Mouse (Mus musculus) liver, embryonic 11.5 days (tissue): Measurements from ENCODE around the gene Prpf6. TPM values are rescaled to one million over a fixed set of nuclear protein-coding genes. Genes with fewer than 3 reads are reported as not detected.

Source experiments
- ATAC-seq: fragments of 200-750 bp; cut with Nextera tagmentation; replicated peaks from 2 replicates; pipeline ENCODE4 v1.8.0; 2017; ENCODE audit warnings: moderate number of reproducible peaks, mild to moderate bottlenecking, moderate TSS enrichment, moderate library complexity; ENCODE audit not compliant: low FRiP score
- DNase-seq: peaks from one replicate; pipeline ENCODE4 v3.0.0-alpha.2; 2017; ENCODE audit warnings: low spot score
- H3K27ac ChIP-seq: fragments of 300-500 bp; sonication (generic); 2 replicates; pipeline ENCODE4 v1.5.1; 2014; ENCODE audit warnings: mild to moderate bottlenecking, low read depth, low read length, control low read depth
- H3K27me3 ChIP-seq: fragments of 300-500 bp; sonication (generic); replicated peaks from 2 replicates; pipeline ENCODE4 v1.6.1; 2014; ENCODE audit warnings: low read length, mixed read lengths; ENCODE audit not compliant: control insufficient read depth, insufficient read depth
- H3K36me3 ChIP-seq: fragments of 300-500 bp; sonication (generic); 2 replicates; pipeline ENCODE4 v1.6.1; 2014; ENCODE audit warnings: mild to moderate bottlenecking, low read length, moderate library complexity, mixed read lengths; ENCODE audit not compliant: control insufficient read depth, insufficient read depth
- H3K4me1 ChIP-seq: fragments of 300-500 bp; sonication (generic); replicated peaks from 2 replicates; pipeline ENCODE4 v1.6.1; 2014; ENCODE audit warnings: low read length, mixed read lengths; ENCODE audit not compliant: control insufficient read depth, insufficient read depth
- H3K4me2 ChIP-seq: fragments of 300-500 bp; sonication (generic); 2 replicates; pipeline ENCODE4 v1.6.1; 2014; ENCODE audit warnings: mild to moderate bottlenecking, control low read depth, moderate library complexity
- H3K4me3 ChIP-seq: fragments of 300-500 bp; sonication (generic); 2 replicates; pipeline ENCODE4 v1.5.1; 2014; ENCODE audit warnings: low read depth, low read length, control low read depth
- H3K9ac ChIP-seq: fragments of 300-500 bp; sonication (generic); 2 replicates; pipeline ENCODE4 v1.6.1; 2014; ENCODE audit warnings: low read depth, low read length, control low read depth
- H3K9me3 ChIP-seq: fragments of 300-500 bp; sonication (generic); 2 replicates; pipeline ENCODE4 v1.6.1; 2016; ENCODE audit warnings: low read length, inconsistent platforms, mixed read lengths; ENCODE audit not compliant: control insufficient read depth
- WGBS: fragments of 180-500 bp; shearing (Covaris S2); extraction: QIAGEN DNeasy Blood & Tissue Kit; methylation state at CpG from one replicate; pipeline ENCODE4 v1.1.7; 2014; 5-methylcytosine and 5-hydroxymethylcytosine counted together
- microRNA-seq: library from miRNA; unstranded; fragments of <30 nt; microRNA quantifications from one replicate; pipeline ENCODE4, GENCODE M21; 2017; ENCODE audit warnings: borderline number of aligned reads
- polyA plus RNA-seq: library from polyadenylated mRNA; unstranded; fragments of >200 nt; fragmentation: Nextera tagmentation; extraction: Ambion mirVana; gene quantifications from 2 replicates; pipeline ENCODE4 v1.2.1, GENCODE M21; 2014

Gene Prpf6
- polyA plus RNA-seq, 1 experiment from 2014 or later, result 63.0 TPM

DNA sequence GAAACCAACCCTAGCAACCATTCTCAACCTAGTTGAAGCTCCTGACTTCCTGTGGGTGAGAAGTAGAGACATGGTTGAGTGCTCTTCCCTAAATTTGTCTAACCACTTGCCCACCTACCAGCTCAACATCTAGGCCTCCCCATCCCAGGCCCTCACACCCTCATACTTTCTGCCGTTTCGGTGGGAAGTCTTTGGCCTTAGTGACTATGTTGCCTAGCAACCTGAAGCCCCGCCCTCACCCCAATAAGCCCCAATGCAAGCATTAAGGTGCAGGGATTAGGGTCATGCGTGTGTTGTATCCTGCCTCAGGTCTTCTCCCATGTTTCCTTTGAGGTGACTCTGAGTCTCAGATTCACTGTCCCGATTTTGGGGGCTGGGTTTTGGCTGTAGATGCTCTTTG lies 106.6 kb downstream of the Prpf6 start, which contains the start of gene Lkaaear1:
Gene Lkaaear1, minus strand, starts transcription at position 202 of the 400 bp plus-strand sequence.
- Histone ChIP-seq H3K9ac (no peak within 1 kb of the TSS), H3K27me3 (0 out of 2 replicates have a peak, but pooled peaks cover 2% of the 10 kb centered on the region), H3K36me3 (no peaks in the 10 kb centered on the region), H3K4me3 (no peak within 1 kb of the TSS), H3K4me2 (no peak within 1 kb of the TSS), H3K9me3 (no peaks in the 10 kb centered on the region), H3K4me1 (no peaks in the 10 kb centered on the region), H3K27ac (no peak within 1 kb of the TSS)
- WGBS, result 61% methylated on average over 5 of the region's 5 CpGs
- no peak for DNase-seq
- ATAC-seq, result no peak

Small RNA genes within 50 kb of the gene (microRNA-seq; reads per million reads assigned to microRNA genes)
- not detected for gene Mir7006

Other genes with a start within 250 kb of the Prpf6 start
- 29.5 and 35.1 TPM in 2 replicates for gene Zgpat, start 226.9 kb upstream of the Prpf6 start, polyA plus RNA-seq
- gene Arfrp1, start 226.5 kb upstream of the Prpf6 start, polyA plus RNA-seq, result 48.7 and 48.9 TPM in 2 replicates
- 17.0 and 20.2 TPM in 2 replicates for gene Lime1, start 211.8 kb upstream of the Prpf6 start, polyA plus RNA-seq
- gene Zbtb46, start 132.4 kb upstream of the Prpf6 start, polyA plus RNA-seq, result 25.2 and 26.9 TPM in 2 replicates
- 0.13 TPM in 1 of 2 replicates, not detected in the other for gene Abhd16b, start 98.7 kb upstream of the Prpf6 start, polyA plus RNA-seq
- gene Tpd52l2, start 94.7 kb upstream of the Prpf6 start, polyA plus RNA-seq, result 149 and 156 TPM in 2 replicates
- 61.1 and 65.6 TPM in 2 replicates for gene Dnajc5, start 71.4 kb upstream of the Prpf6 start, polyA plus RNA-seq
- 44.5 and 51.2 TPM in 2 replicates for gene Uckl1, start 7.0 kb upstream of the Prpf6 start, polyA plus RNA-seq
- 31.2 and 33.9 TPM in 2 replicates for gene Zfp512b, start 935 bp downstream of the Prpf6 start, polyA plus RNA-seq
- 6.2 and 6.8 TPM in 2 replicates for gene Samd10, start 7.3 kb downstream of the Prpf6 start, polyA plus RNA-seq
- not detected in 2 replicates for gene Gm29797, start 65.2 kb downstream of the Prpf6 start, polyA plus RNA-seq
- 16.1 and 19.4 TPM in 2 replicates for gene Sox18, start 79.8 kb downstream of the Prpf6 start, polyA plus RNA-seq
- 8.1 and 12.1 TPM in 2 replicates for gene Tcea2, start 88.4 kb downstream of the Prpf6 start, polyA plus RNA-seq
- gene Rgs19, start 102.1 kb downstream of the Prpf6 start, polyA plus RNA-seq, result 51.4 and 51.8 TPM in 2 replicates
- gene Lkaaear1, start 106.6 kb downstream of the Prpf6 start, polyA plus RNA-seq, result not detected in 2 replicates
- 2.0 and 3.2 TPM in 2 replicates for gene Oprl1, start 123.1 kb downstream of the Prpf6 start, polyA plus RNA-seq
- gene Myt1, start 171.5 kb downstream of the Prpf6 start, polyA plus RNA-seq, result 0.03 and 0.06 TPM in 2 replicates
- gene Pcmtd2, start 246.0 kb downstream of the Prpf6 start, polyA plus RNA-seq, result 21.6 and 25.3 TPM in 2 replicates